Mouse (Mus musculus) heart, postnatal 10 days (tissue): Measurements from ENCODE around the gene Timm8a2. TPM values are rescaled to one million over a fixed set of nuclear protein-coding genes. Genes with fewer than 3 reads are reported as not detected.

Experiments used
- total RNA-seq, 2 experiments: library from RNA; stranded (reverse); gene quantifications; 2 replicates each; pipeline ENCODE4 v1.2.3; 2021

Gene Timm8a2
- total RNA-seq, 2 experiments from 2014 or later: not detected

Other genes starting within 250 kb of the Timm8a2 start
- gene Dock9, start 236.8 kb upstream of the Timm8a2 start, total RNA-seq: 10 to 100 TPM; 39.6 to 42.0 TPM
- 10 to 100 TPM; 23.8 to 24.4 TPM for gene Ubac2, start 156.1 kb upstream of the Timm8a2 start, total RNA-seq
- under 1 TPM; 0.27 to 0.45 TPM for gene Gpr18, start 118.9 kb upstream of the Timm8a2 start, total RNA-seq
- 1 to 10 TPM; 1.3 TPM for gene Gpr183, start 69.5 kb upstream of the Timm8a2 start, total RNA-seq
- 100 to 1,000 TPM; 109 to 112 TPM for gene Tm9sf2, start 72.4 kb downstream of the Timm8a2 start, total RNA-seq
- 100 to 1,000 TPM; 103 TPM for gene Clybl, start 147.0 kb downstream of the Timm8a2 start, total RNA-seq